Mouse (Mus musculus): ENCODE results near the gene BC107364. TPM values are rescaled to one million over a fixed set of nuclear protein-coding genes. Genes with fewer than 3 reads are reported as not detected.

The BC107364 gene
- not detected for polyA plus RNA-seq (2015; fragmentation: Illumina TruSeq; extraction: RNeasy Lipid Tissue Mini Kit (QIAGEN cat#74804); ENCODE audit: insufficient read depth, low read depth, low replicate concordance)

GRCm38 (mm10) chr3:96452262-96452661 is at the start of gene BC107364:
Gene BC107364 (minus strand): TSS chr3:96452306.

Other genes starting within 250 kb of the BC107364 start
- gene Bola1, start 232.6 kb downstream of the BC107364 start, polyA plus RNA-seq (2015; fragmentation: Illumina TruSeq; extraction: RNeasy Lipid Tissue Mini Kit (QIAGEN cat#74804); ENCODE audit: insufficient read depth, low read depth, low replicate concordance), result 9.0 TPM
- gene Hist2h2ab, start 232.4 kb downstream of the BC107364 start, polyA plus RNA-seq (2015; fragmentation: Illumina TruSeq; extraction: RNeasy Lipid Tissue Mini Kit (QIAGEN cat#74804); ENCODE audit: insufficient read depth, low read depth, low replicate concordance), result not detected
- not detected for gene Hist2h2ac, start 231.4 kb downstream of the BC107364 start, polyA plus RNA-seq (2015; fragmentation: Illumina TruSeq; extraction: RNeasy Lipid Tissue Mini Kit (QIAGEN cat#74804); ENCODE audit: insufficient read depth, low read depth, low replicate concordance)
- 3.3 TPM for gene Hist2h2be, start 231.2 kb downstream of the BC107364 start, polyA plus RNA-seq (2015; fragmentation: Illumina TruSeq; extraction: RNeasy Lipid Tissue Mini Kit (QIAGEN cat#74804); ENCODE audit: insufficient read depth, low read depth, low replicate concordance)
- gene Hist2h3c2, start 213.2 kb downstream of the BC107364 start, polyA plus RNA-seq (2015; fragmentation: Illumina TruSeq; extraction: RNeasy Lipid Tissue Mini Kit (QIAGEN cat#74804); ENCODE audit: insufficient read depth, low read depth, low replicate concordance), result not detected
- gene Hist2h2aa2, start 212.0 kb downstream of the BC107364 start, polyA plus RNA-seq (2015; fragmentation: Illumina TruSeq; extraction: RNeasy Lipid Tissue Mini Kit (QIAGEN cat#74804); ENCODE audit: insufficient read depth, low read depth, low replicate concordance), result 53.9 TPM
- gene Hist2h2aa1, start 206.8 kb downstream of the BC107364 start, polyA plus RNA-seq (2015; fragmentation: Illumina TruSeq; extraction: RNeasy Lipid Tissue Mini Kit (QIAGEN cat#74804); ENCODE audit: insufficient read depth, low read depth, low replicate concordance), result 9.9 TPM
- gene Hist2h3c1, start 205.6 kb downstream of the BC107364 start, polyA plus RNA-seq (2015; fragmentation: Illumina TruSeq; extraction: RNeasy Lipid Tissue Mini Kit (QIAGEN cat#74804); ENCODE audit: insufficient read depth, low read depth, low replicate concordance), result 5.1 TPM
- 2.5 TPM for gene Hist2h4, start 189.0 kb downstream of the BC107364 start, polyA plus RNA-seq (2015; fragmentation: Illumina TruSeq; extraction: RNeasy Lipid Tissue Mini Kit (QIAGEN cat#74804); ENCODE audit: insufficient read depth, low read depth, low replicate concordance)
- gene Hist2h3b, start 183.7 kb downstream of the BC107364 start, polyA plus RNA-seq (2015; fragmentation: Illumina TruSeq; extraction: RNeasy Lipid Tissue Mini Kit (QIAGEN cat#74804); ENCODE audit: insufficient read depth, low read depth, low replicate concordance), result not detected
- not detected for gene Hist2h2bb, start 182.6 kb downstream of the BC107364 start, polyA plus RNA-seq (2015; fragmentation: Illumina TruSeq; extraction: RNeasy Lipid Tissue Mini Kit (QIAGEN cat#74804); ENCODE audit: insufficient read depth, low read depth, low replicate concordance)
- gene Fcgr1, start 158.3 kb downstream of the BC107364 start, polyA plus RNA-seq (2015; fragmentation: Illumina TruSeq; extraction: RNeasy Lipid Tissue Mini Kit (QIAGEN cat#74804); ENCODE audit: insufficient read depth, low read depth, low replicate concordance), result 0.61 TPM
- gene Hfe2, start 72.9 kb upstream of the BC107364 start, polyA plus RNA-seq (2015; fragmentation: Illumina TruSeq; extraction: RNeasy Lipid Tissue Mini Kit (QIAGEN cat#74804); ENCODE audit: insufficient read depth, low read depth, low replicate concordance), result not detected
- gene Txnip, start 105.7 kb upstream of the BC107364 start, polyA plus RNA-seq (2015; fragmentation: Illumina TruSeq; extraction: RNeasy Lipid Tissue Mini Kit (QIAGEN cat#74804); ENCODE audit: insufficient read depth, low read depth, low replicate concordance), result 316 TPM
- not detected for gene Gm16253, start 124.7 kb upstream of the BC107364 start, polyA plus RNA-seq (2015; fragmentation: Illumina TruSeq; extraction: RNeasy Lipid Tissue Mini Kit (QIAGEN cat#74804); ENCODE audit: insufficient read depth, low read depth, low replicate concordance)
- gene Polr3gl, start 141.9 kb upstream of the BC107364 start, polyA plus RNA-seq (2015; fragmentation: Illumina TruSeq; extraction: RNeasy Lipid Tissue Mini Kit (QIAGEN cat#74804); ENCODE audit: insufficient read depth, low read depth, low replicate concordance), result 15.7 TPM
- not detected for gene Ankrd34a, start 144.3 kb upstream of the BC107364 start, polyA plus RNA-seq (2015; fragmentation: Illumina TruSeq; extraction: RNeasy Lipid Tissue Mini Kit (QIAGEN cat#74804); ENCODE audit: insufficient read depth, low read depth, low replicate concordance)
- 7.0 TPM for gene Lix1l, start 148.8 kb upstream of the BC107364 start, polyA plus RNA-seq (2015; fragmentation: Illumina TruSeq; extraction: RNeasy Lipid Tissue Mini Kit (QIAGEN cat#74804); ENCODE audit: insufficient read depth, low read depth, low replicate concordance)
- gene Rbm8a, start 177.6 kb upstream of the BC107364 start, polyA plus RNA-seq (2015; fragmentation: Illumina TruSeq; extraction: RNeasy Lipid Tissue Mini Kit (QIAGEN cat#74804); ENCODE audit: insufficient read depth, low read depth, low replicate concordance), result 9.3 TPM
- 13.1 TPM for gene Pex11b, start 183.1 kb upstream of the BC107364 start, polyA plus RNA-seq (2015; fragmentation: Illumina TruSeq; extraction: RNeasy Lipid Tissue Mini Kit (QIAGEN cat#74804); ENCODE audit: insufficient read depth, low read depth, low replicate concordance)
- gene Gm42957, start 183.2 kb upstream of the BC107364 start, polyA plus RNA-seq (2015; fragmentation: Illumina TruSeq; extraction: RNeasy Lipid Tissue Mini Kit (QIAGEN cat#74804); ENCODE audit: insufficient read depth, low read depth, low replicate concordance), result not detected
- gene Itga10, start 193.3 kb upstream of the BC107364 start, polyA plus RNA-seq (2015; fragmentation: Illumina TruSeq; extraction: RNeasy Lipid Tissue Mini Kit (QIAGEN cat#74804); ENCODE audit: insufficient read depth, low read depth, low replicate concordance), result 3.6 TPM
- 0.31 TPM for gene Ankrd35, start 217.8 kb upstream of the BC107364 start, polyA plus RNA-seq (2015; fragmentation: Illumina TruSeq; extraction: RNeasy Lipid Tissue Mini Kit (QIAGEN cat#74804); ENCODE audit: insufficient read depth, low read depth, low replicate concordance)
- gene Pias3, start 244.1 kb upstream of the BC107364 start, polyA plus RNA-seq (2015; fragmentation: Illumina TruSeq; extraction: RNeasy Lipid Tissue Mini Kit (QIAGEN cat#74804); ENCODE audit: insufficient read depth, low read depth, low replicate concordance), result 12.7 TPM